Mouse (Mus musculus) ES-Bruce4 (cell line): ENCODE data around the gene Ackr3. TPM values are rescaled to one million over a fixed set of nuclear protein-coding genes. Genes with fewer than 3 reads are reported as not detected.

Source experiments
- H3K27ac ChIP-seq: 2 replicates; pipeline ENCODE4 v1.5.1; 2012; ENCODE audit warnings: low read length, inconsistent platforms; ENCODE audit not compliant: insufficient read depth
- H3K27me3 ChIP-seq: 2 replicates; pipeline ENCODE4 v1.6.1; 2012; ENCODE audit warnings: mild to moderate bottlenecking, low read length, inconsistent platforms; ENCODE audit not compliant: control insufficient read depth, poor library complexity, insufficient read depth, severe bottlenecking
- H3K36me3 ChIP-seq: 2 replicates; pipeline ENCODE4 v1.6.1; 2012; ENCODE audit warnings: inconsistent platforms, mild to moderate bottlenecking, low read length, moderate library complexity; ENCODE audit not compliant: control insufficient read depth, poor library complexity, insufficient read depth, severe bottlenecking
- H3K4me1 ChIP-seq: one replicate; pipeline ENCODE4 v1.8.1; 2011; ENCODE audit warnings: low read length; ENCODE audit not compliant: control insufficient read depth, insufficient read depth
- H3K4me3 ChIP-seq: 2 replicates; pipeline ENCODE4 v1.5.1; 2011; ENCODE audit warnings: low read depth, mild to moderate bottlenecking, low read length
- H3K9ac ChIP-seq: 2 replicates; pipeline ENCODE4 v1.6.1; 2012; ENCODE audit warnings: low read depth, mild to moderate bottlenecking, inconsistent platforms; ENCODE audit not compliant: poor library complexity, severe bottlenecking
- H3K9me3 ChIP-seq: replicated peaks from 2 replicates; pipeline ENCODE4 v1.6.1; 2012; ENCODE audit warnings: mild to moderate bottlenecking, low read length, inconsistent platforms; ENCODE audit not compliant: control insufficient read depth, poor library complexity, insufficient read depth, severe bottlenecking
- CTCF ChIP-seq: IDR thresholded peaks from one replicate; pipeline ENCODE4 v1.8.1; 2011; ENCODE audit warnings: low read depth, low read length
- EP300 ChIP-seq: IDR thresholded peaks from 2 replicates; pipeline ENCODE4 v1.6.1; 2011; ENCODE audit warnings: low read depth, low read length; ENCODE audit not compliant: insufficient read depth
- POLR2A ChIP-seq: IDR thresholded peaks from one replicate; pipeline ENCODE4 v1.8.1; 2011; ENCODE audit warnings: low read length; ENCODE audit not compliant: insufficient read depth
- polyA plus RNA-seq: library from polyadenylated mRNA; stranded (reverse); fragments of >200 nt; gene quantifications from 2 replicates; pipeline ENCODE4 v1.2.4, GENCODE M21; 2011; ENCODE audit warnings: low read depth; ENCODE audit not compliant: missing spikeins, insufficient read depth, insufficient read length

The Ackr3 gene
- polyA plus RNA-seq, 1 experiment = 5.2 TPM

GRCm38 (mm10) chr1:90234620-90235054 is 30.9 kb downstream of the Ackr3 start:
- peaks cover 2% of the 10 kb centered on the region for H3K4me1 ChIP-seq
- no peak overlapping the region for H3K4me3 ChIP-seq
- no peak overlapping the region for H3K9ac ChIP-seq
- no peak overlapping the region for H3K27ac ChIP-seq
- TF ChIP-seq CTCF (no peak), POLR2A (no peak), EP300 (no peak)
- H3K36me3 ChIP-seq = no peaks in the 10 kb centered on the region
- H3K9me3 ChIP-seq = no peaks in the 10 kb centered on the region
- H3K27me3 ChIP-seq = no peaks in the 10 kb centered on the region

DNA sequence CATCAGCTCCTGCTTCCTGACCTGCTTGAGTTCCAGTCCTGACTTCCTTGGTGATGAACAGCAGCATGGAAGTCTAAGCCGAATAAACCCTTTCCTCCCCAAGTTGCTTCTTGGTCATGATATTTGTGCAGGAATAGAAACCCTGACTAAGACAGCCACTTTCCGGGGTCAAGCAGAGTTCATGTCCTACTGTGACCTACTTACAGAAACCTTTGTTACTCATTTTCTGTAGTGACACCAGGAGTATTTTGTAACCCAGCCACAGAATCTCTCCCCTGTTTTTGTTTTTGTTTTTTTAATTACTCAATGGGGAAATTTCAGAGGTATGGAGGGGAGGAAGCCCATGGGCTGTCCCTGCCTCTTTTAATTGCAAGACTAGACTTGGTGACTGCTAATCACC is 32.9 kb downstream of the Ackr3 start:
- Histone ChIP-seq H3K9ac (no peak overlapping the region), H3K4me3 (no peak overlapping the region), H3K9me3 (no peaks in the 10 kb centered on the region), H3K36me3 (no peaks in the 10 kb centered on the region), H3K27ac (no peak overlapping the region), H3K4me1 (peaks cover 2% of the 10 kb centered on the region), H3K27me3 (no peaks in the 10 kb centered on the region)
- TF ChIP-seq POLR2A (no peak), CTCF (no peak), EP300 (no peak)

DNA sequence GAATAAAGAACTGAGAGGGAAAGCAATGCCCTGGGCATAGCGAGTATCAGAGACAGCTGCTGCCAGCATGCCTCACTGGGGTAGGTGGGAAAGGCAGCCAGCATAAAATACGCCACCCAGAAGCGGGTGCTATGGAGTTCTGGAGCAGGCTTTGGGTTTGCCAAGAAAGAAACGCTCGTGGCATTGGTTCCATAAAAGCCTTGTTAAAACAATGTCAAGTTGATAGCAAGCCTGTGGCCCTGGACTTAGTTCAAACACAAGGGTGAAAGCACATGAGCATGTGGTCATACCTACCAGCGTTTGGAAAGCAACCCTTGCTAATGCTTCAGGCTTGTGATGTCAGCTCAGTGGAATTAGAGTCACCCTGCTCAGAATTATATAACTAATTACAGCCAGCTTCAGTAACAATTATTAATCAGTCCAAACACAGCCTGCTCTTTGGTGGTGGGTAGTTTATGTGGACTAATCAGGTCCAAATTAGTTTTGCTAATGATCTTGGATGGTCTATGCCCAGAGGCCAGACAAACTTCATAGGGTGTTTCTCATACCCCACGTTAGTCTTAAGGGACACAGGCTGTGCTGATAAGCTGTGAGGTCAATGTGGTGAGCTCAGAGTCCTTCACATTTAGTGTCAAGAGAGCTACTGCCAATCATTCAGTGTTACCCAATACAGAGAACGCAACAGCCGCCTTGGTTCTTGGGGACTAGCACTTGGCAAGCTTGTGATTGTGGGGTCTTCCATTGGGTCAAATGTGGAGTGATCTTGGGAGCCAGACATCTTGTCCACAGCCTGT is 34.5 kb downstream of the Ackr3 start:
- H3K9ac ChIP-seq = no peak overlapping the region
- peaks cover 2% of the 10 kb centered on the region for H3K4me1 ChIP-seq
- H3K27me3 ChIP-seq = no peaks in the 10 kb centered on the region
- no peaks in the 10 kb centered on the region for H3K36me3 ChIP-seq
- no peaks in the 10 kb centered on the region for H3K9me3 ChIP-seq
- TF ChIP-seq EP300 = no peak
- no peak for TF ChIP-seq POLR2A
- TF ChIP-seq CTCF = no peak
- H3K27ac ChIP-seq = no peak overlapping the region
- H3K4me3 ChIP-seq = no peak overlapping the region

GRCm38 (mm10) chr1:90239336-90240225 is 35.8 kb downstream of the Ackr3 start:
- no peaks in the 10 kb centered on the region for H3K4me1 ChIP-seq
- no peak for TF ChIP-seq POLR2A
- no peak for TF ChIP-seq EP300
- no peak for TF ChIP-seq CTCF
- H3K27ac ChIP-seq = no peak overlapping the region
- no peak overlapping the region for H3K4me3 ChIP-seq
- H3K27me3 ChIP-seq = no peaks in the 10 kb centered on the region
- no peak overlapping the region for H3K9ac ChIP-seq
- no peaks in the 10 kb centered on the region for H3K9me3 ChIP-seq
- H3K36me3 ChIP-seq = no peaks in the 10 kb centered on the region

DNA sequence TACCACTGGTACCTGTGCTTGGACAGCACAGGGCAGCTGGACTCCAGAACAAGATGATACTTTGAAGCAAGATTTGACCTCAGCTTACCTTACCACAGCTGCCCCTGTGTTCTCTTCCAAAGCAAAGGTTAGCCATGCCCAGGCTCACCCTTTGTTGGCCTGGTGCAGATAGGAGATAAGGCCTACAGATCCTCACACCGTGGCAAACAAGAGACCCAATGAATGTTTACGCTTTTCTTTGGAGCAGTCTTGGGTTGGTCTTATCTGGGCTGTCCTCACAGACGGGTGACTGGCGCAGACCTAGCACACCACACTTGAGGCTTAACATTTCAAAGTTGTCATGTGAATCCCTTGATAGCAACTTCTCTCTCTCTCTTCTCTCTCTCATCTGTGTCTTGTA is 36.5 kb downstream of the Ackr3 start:
- Histone ChIP-seq H3K9ac (no peak overlapping the region), H3K9me3 (no peaks in the 10 kb centered on the region), H3K4me1 (no peaks in the 10 kb centered on the region), H3K27ac (no peak overlapping the region), H3K36me3 (no peaks in the 10 kb centered on the region), H3K4me3 (no peak overlapping the region), H3K27me3 (no peaks in the 10 kb centered on the region)
- TF ChIP-seq CTCF = no peak
